Mouse (Mus musculus) left cerebral cortex, adult 8-10 months (tissue): ENCODE results near the gene Crispld2. TPM values are rescaled to one million over a fixed set of nuclear protein-coding genes. Genes with fewer than 3 reads are reported as not detected.

ENCODE experiments used
- DNase-seq, 2 experiments: peaks; one replicate each; pipeline ENCODE4 v3.0.0; 2022; ENCODE audit warnings: low spot score in 2 of 2
- total RNA-seq, 4 experiments: library from RNA; stranded (reverse); gene quantifications; 2 replicates each; pipeline ENCODE4 v1.2.4; 2022

Crispld2 gene
- total RNA-seq, 4 experiments from 2014 or later: 2.3 to 2.9 (median 2.5) TPM

GRCm38 (mm10) chr8:120065611-120066010 is 73.4 kb downstream of the Crispld2 start:
- no peak for DNase-seq

GRCm38 (mm10) chr8:120066226-120066625 is 74.0 kb downstream of the Crispld2 start:
- no peak for DNase-seq

DNA sequence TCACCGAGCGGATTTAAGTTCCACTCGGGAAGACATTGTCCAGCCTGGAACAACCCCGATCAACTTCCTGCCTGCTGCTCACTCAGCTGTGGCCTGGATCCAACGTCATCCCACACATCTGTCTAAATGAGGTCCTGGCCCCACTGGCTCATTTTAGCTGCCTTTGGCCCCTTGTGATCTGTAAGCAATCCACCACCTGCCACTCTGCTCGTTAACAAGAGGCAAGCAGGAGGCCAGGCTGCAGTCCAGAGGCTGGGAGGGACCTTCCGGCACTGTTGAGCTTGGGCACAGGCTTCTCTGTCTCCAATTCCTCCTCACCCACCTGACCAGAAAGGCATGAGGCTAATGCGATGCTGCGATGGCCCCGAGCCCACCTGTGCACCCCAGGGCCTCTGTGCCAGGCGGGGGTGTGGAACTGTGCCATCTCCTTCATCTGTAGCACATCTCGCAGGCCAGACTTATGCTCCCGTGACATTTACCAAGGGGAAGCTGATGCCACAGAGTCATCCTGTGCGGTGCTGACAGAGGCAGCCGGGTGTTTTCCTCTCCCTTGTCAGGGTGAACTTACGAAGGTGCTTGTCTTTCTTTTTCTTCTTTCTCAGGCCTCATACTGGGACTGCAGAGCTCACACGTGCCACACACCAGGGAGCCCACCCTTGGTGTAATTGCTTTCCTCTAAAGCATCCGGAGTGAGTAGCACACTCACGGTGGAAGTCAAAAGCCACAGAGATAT is 75.9 kb downstream of the Crispld2 start:
- DNase-seq: no peak

DNA sequence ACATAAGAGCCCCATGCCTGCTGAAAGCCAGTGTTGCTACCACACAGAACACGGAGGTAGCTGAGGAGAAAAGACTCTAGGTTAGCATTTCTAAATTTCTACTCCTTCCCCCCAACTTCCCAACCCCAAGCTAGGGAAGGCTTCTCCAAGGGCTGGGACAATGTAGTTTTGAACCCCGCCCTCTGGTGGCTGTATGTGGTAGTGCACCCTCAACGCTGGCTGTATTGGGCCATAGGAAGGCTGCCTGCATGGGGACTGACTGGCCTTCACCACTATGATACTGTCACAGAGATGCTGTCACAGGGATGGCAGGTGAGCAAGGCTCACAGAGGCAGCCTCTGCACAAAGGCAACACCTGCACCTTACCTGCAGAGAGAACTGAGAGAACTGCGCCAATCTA is 79.4 kb downstream of the Crispld2 start:
- peak; percentile 41 to 85 for DNase-seq

- no peak for DNase-seq
Measured at GRCm38 (mm10) chr8:120072259-120072658, 80.0 kb downstream of the Crispld2 start.

- no peak for DNase-seq
Measured at GRCm38 (mm10) chr8:120072827-120073226, 80.6 kb downstream of the Crispld2 start.

DNA sequence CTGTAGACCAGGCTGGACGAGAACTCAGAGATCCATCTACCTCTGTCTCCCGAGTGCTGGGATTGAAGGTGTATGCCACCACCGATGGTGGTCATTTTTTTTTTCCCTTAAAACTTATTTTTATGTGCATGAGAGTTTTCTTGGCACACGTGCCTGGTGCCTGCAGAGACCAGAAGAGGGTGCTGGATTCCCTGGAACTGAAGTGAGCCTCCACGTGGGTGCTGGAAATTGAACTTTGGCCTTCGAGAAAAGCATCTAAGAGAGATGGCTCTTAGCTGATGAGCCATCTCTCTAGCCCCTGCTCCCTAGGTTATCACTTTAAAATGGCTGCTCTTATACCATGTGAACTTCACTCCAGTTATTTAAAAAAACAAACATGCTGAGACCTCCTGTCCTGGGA is 82.3 kb downstream of the Crispld2 start:
- no peak for DNase-seq

- DNase-seq: no peak
Measured at GRCm38 (mm10) chr8:120075347-120075746, 83.1 kb downstream of the Crispld2 start.

- peak in 1 of 2 experiments; percentile 38 for DNase-seq
Measured at GRCm38 (mm10) chr8:120078080-120078479, 85.8 kb downstream of the Crispld2 start.

- no peak for DNase-seq
Measured at GRCm38 (mm10) chr8:120079361-120079760, 87.1 kb downstream of the Crispld2 start.

DNA sequence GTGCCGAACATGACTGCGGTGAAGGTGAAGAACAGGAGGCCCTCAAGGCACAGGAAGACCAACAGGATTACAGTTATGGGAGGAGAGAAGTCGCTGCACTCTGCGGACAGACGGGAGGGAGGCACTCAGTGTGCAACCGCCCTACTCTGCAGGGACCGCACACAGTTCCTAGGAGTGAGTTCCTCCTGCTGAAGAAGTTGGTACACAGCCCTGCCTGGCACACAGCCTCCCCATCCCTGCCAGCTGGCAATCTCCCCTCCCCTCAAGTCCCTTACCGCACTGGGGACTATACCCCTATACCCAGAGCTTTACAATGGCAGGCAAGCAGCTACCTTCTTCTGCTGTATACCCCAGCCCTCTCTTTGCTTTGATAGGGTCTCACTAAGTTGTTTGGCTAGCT is 91.0 kb downstream of the Crispld2 start:
- no peak for DNase-seq

DNA sequence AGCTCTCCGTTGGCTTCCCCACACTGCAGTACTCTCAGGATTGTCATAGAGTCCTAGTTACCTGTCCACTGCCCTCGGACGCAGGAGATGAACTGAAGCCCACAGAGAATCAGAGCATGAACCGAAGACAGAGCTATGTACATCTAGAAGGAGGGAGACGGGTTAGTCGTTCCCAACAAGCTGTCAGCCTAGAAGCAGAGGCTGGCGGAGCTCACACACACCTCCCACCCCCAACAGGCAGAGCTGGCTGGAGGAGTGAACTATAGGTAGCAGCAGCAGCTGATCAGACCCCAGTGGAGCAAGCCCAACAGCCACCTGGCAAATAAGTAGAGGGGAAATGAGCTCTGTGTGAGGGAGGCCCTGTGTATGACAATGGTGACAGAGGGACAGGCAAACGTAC is 92.5 kb downstream of the Crispld2 start:
- no peak for DNase-seq

DNA sequence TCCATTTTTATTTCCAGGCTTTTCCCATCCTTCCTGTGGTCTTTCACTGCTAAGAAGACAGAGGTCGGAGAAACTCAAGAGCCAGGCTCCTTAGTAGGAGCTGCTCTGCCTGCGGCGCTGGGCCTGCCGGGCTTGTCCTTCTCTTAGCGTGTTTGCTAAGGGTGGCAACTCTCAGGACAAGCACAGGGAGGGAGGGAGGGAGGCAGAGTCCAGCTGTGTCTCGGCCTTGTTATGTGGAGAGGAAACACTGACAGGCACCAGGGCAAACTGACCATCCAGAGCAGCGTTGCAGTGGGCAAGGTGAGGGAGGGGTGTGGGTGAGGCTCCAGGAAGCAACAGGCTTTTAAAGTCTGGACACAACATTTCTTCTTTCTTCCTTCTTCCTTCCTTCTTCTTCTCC is 97.3 kb downstream of the Crispld2 start:
- no peak for DNase-seq

DNA sequence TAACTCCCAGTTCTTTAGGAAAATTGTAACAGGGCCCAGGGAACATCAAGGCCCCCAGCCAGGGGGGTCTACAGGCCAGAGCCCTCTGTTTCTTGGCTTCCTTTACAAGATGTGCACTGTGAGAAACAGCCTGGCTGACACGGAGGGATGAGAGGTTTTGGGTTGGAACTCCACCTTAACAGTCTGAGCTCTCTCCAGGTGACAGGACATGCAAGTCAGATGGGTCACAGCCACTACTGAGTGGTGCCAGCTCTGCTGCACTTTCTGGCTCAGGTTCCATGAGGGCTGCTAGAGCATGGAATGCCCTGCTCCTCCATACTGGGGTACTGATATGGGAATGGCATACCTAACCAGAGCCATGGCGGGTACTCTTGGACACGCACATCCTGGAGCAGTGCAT is 98.8 kb downstream of the Crispld2 start:
- DNase-seq: no peak

GRCm38 (mm10) chr8:120093103-120093502 is 100.9 kb downstream of the Crispld2 start:
- DNase-seq: no peak

GRCm38 (mm10) chr8:120094801-120095200 is 102.6 kb downstream of the Crispld2 start:
- no peak for DNase-seq

GRCm38 (mm10) chr8:120096486-120096885 is 104.2 kb downstream of the Crispld2 start:
- DNase-seq: no peak

DNA sequence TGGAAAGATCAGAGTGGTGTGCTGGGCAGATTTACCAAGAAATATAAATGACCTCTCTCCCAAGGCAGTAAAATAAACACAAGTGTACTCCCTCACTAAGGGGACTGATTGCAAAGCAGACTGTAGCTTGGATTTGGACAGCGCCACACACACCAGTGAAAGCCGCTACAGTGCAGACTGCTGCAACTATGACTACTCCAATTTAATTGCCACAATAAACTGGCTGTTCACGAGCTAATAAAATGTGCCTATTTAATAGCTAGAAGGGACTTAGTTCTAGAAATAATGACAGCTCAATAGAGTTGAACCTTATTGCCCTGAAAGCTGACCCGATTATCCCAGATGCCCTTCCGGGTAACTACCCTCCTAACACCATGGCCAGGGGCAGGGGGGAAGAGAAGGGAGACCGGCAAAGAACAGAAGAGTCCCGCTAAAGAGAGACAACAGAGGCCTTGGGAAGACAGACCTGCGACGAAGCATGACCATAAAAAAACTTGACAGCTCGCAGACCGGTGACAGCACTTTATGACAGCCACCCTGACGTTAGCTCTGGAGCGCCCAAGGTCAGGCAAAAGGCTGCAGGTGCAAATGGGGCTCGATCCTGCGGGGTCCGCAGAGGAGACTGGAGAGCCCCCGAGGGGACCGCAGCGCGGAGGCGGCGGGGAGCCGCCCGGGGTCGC is 108.3 kb downstream of the Crispld2 start:
- no peak for DNase-seq

GRCm38 (mm10) chr8:120101068-120101972 is 109.1 kb downstream of the Crispld2 start, which contains the start of gene Zdhhc7:
Zdhhc7 (minus strand) TSS chr8:120101482.
- peak; percentile 78 to 90 for DNase-seq
